Mouse (Mus musculus): ENCODE measurements at regions not wholly inside any gene's neighbourhood (a gene's known extent, or its start where the extent isn't known, plus 50 kb on each side); places are given as distances from the start of the nearest gene placed in this dataset.

GRCm38 (mm10) chr1:128914811-128915210 lies 322.7 kb upstream of the Cxcr4 start:
- H3K36me3 ChIP-seq, result no peaks in the 10 kb centered on the region
- ATAC-seq (ENCODE audit: low FRiP score, low read depth), result no peak
- no peak overlapping the region for H3K9ac ChIP-seq
- no peaks in the 10 kb centered on the region for H3K9me3 ChIP-seq
- H3K27ac ChIP-seq, result no peak overlapping the region
- 88% methylated on average over 1 of the region's 1 CpGs for WGBS
- peaks cover 7% of the 10 kb centered on the region; the same call in 1 of the 2 replicates for H3K4me1 ChIP-seq
- no peak overlapping the region for H3K4me2 ChIP-seq (replicated peaks)
- no peak overlapping the region for H3K4me3 ChIP-seq
- H3K27me3 ChIP-seq, result no peaks in the 10 kb centered on the region

DNA sequence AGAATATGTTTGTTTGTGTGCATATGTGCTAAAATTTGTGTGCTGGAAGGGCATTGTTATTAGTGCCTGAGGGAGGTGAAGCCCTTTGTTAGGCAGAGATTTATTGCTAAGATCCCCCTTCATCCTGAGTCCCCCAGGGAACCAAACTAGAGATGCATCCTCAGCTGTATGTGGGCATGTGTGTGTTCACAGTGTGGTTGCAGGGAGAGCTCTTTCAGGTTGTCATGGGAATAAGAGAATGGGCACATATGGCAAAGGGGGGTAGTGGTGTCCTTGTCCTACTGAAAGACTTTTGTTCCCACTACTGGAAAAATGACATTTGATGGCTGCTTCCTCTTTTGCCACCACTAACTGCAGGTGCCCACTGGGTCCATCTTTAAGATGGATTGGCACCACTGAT lies 320.4 kb upstream of the Cxcr4 start:
- Histone ChIP-seq H3K27me3 (no peaks in the 10 kb centered on the region), H3K9me3 (no peaks in the 10 kb centered on the region), H3K9ac (no peak overlapping the region), H3K4me2 (replicated peaks) (no peak overlapping the region), H3K4me1 (peaks cover 7% of the 10 kb centered on the region; the same call in 1 of the 2 replicates), H3K27ac (no peak overlapping the region), H3K4me3 (no peak overlapping the region), H3K36me3 (no peaks in the 10 kb centered on the region)
- ATAC-seq (ENCODE audit: low FRiP score, low read depth), result no peak

DNA sequence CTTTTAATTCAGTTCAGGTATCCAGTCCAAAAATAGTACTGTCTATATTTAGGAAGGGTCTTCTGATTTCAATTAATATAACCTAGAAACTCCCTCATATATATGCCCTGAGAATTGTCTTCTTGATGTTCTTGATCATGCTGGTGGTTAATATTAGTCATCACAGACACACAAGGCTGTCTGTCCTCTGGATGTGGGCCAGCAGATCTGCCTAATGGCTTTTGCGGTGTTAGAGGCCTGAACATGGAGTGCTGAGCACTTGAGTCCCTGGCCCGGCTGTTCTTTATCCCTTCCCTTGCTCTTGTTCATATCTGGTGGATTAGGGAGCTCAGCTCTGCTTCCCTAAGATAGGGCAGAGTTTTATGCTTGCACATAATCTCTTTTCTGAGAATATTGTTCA lies 315.5 kb upstream of the Cxcr4 start:
- H3K27me3 ChIP-seq, result no peaks in the 10 kb centered on the region
- H3K27ac ChIP-seq, result no peak overlapping the region
- ATAC-seq (ENCODE audit: low FRiP score, low read depth), result no peak
- WGBS, result 75% methylated on average over 2 of the region's 2 CpGs
- no peak overlapping the region for H3K4me2 ChIP-seq (replicated peaks)
- H3K9me3 ChIP-seq, result no peaks in the 10 kb centered on the region
- H3K36me3 ChIP-seq, result no peaks in the 10 kb centered on the region
- peaks cover 7% of the 10 kb centered on the region; the same call in 1 of the 2 replicates for H3K4me1 ChIP-seq
- no peak overlapping the region for H3K4me3 ChIP-seq
- no peak overlapping the region for H3K9ac ChIP-seq

DNA sequence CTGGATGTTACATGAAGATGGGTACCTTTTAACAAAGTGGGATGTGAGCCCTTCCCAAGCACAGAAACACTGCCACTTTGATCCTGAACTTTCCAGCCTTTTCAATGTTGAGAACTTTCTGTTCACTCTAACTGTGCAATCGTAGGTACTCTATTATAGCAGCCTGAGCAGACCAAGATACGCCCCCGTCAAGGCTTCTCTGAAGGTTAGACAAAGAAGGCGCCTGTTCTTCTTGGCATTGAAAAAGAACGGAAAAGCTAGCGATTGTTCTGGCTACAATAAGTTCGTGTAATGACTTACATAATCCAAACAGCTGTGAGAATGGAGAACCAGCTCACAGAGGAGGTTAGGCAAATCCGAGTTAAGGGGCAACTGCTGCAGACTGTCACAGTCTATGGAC lies 305.9 kb upstream of the Cxcr4 start:
- Histone ChIP-seq H3K4me1 (no peaks in the 10 kb centered on the region), H3K27ac (no peak overlapping the region), H3K9me3 (no peaks in the 10 kb centered on the region), H3K9ac (no peak overlapping the region), H3K4me2 (replicated peaks) (no peak overlapping the region), H3K36me3 (no peaks in the 10 kb centered on the region), H3K4me3 (no peak overlapping the region), H3K27me3 (no peaks in the 10 kb centered on the region)
- 83% methylated on average over 8 of the region's 8 CpGs for WGBS
- ATAC-seq (ENCODE audit: low FRiP score, low read depth), result no peak

DNA sequence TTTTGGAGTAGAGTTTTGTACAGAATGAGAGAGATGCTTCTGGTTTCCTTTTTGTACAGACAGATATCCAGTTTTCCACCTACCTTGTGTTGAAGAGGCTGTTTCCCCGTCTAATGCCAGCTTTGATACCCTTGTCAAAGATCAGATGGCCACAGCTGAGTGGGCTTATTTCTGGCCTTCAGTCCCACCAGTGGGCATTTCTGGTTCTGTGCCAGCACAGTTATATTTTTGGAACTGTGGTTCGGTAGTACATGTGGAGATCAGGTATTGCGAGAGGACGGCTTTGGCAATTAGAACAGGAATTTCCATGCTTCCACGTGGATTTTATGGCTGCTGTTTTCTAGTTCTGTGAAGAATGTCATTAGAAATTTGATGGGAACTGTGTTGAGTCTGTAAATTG lies 302.5 kb upstream of the Cxcr4 start:
- WGBS, result 58% methylated on average over 5 of the region's 5 CpGs

DNA sequence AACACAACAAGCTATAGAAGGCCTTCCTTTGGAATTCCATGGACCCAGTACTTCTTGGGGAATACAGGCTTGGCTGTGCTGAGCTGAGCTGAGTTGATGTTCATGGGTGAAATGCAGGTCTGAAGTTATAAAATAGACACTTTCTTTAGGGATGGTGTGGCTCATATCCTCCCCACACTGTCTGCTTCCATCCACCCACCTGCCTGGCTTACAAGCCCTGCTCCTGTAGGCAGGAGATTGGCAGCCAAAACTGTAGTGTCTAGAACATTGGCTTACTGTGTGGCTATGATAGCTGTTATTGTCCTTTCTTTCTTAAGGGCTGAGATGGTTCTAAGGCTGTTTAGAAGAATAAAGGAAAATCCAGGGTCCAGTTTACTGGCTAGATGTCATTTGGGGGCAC lies 286.2 kb upstream of the Cxcr4 start:
- no peaks in the 10 kb centered on the region for H3K27me3 ChIP-seq
- no peaks in the 10 kb centered on the region for H3K36me3 ChIP-seq
- no peaks in the 10 kb centered on the region for H3K9me3 ChIP-seq
- no peak overlapping the region for H3K4me3 ChIP-seq
- H3K9ac ChIP-seq, result no peak overlapping the region
- H3K4me1 ChIP-seq, result no peaks in the 10 kb centered on the region
- ATAC-seq (ENCODE audit: low FRiP score, low read depth), result no peak
- H3K4me2 ChIP-seq (replicated peaks), result no peak overlapping the region
- H3K27ac ChIP-seq, result no peak overlapping the region

More for the DNA sequence above, 302.5 kb upstream of the Cxcr4 start:
- Histone ChIP-seq H3K27ac (no peak overlapping the region), H3K4me1 (no peaks in the 10 kb centered on the region), H3K9ac (no peak overlapping the region), H3K9me3 (no peaks in the 10 kb centered on the region), H3K4me3 (no peak overlapping the region), H3K36me3 (no peaks in the 10 kb centered on the region), H3K27me3 (no peaks in the 10 kb centered on the region), H3K4me2 (replicated peaks) (no peak overlapping the region)
- ATAC-seq (ENCODE audit: low FRiP score, low read depth), result no peak

GRCm38 (mm10) chr1:128875289-128875688 lies 283.2 kb upstream of the Cxcr4 start:
- Histone ChIP-seq H3K4me1 (no peaks in the 10 kb centered on the region), H3K27me3 (no peaks in the 10 kb centered on the region), H3K36me3 (no peaks in the 10 kb centered on the region), H3K4me3 (no peak overlapping the region), H3K27ac (no peak overlapping the region), H3K9ac (no peak overlapping the region), H3K9me3 (no peaks in the 10 kb centered on the region), H3K4me2 (replicated peaks) (no peak overlapping the region)
- peak; percentile 64; the same call in 1 of the 2 replicates for ATAC-seq (ENCODE audit: low FRiP score, low read depth)
- 10% methylated on average over 8 of the region's 8 CpGs for WGBS

GRCm38 (mm10) chr1:128874190-128874589 lies 282.1 kb upstream of the Cxcr4 start:
- Histone ChIP-seq H3K4me2 (replicated peaks) (no peak overlapping the region), H3K27me3 (no peaks in the 10 kb centered on the region), H3K27ac (no peak overlapping the region), H3K4me3 (no peak overlapping the region), H3K4me1 (no peaks in the 10 kb centered on the region), H3K36me3 (no peaks in the 10 kb centered on the region), H3K9me3 (no peaks in the 10 kb centered on the region), H3K9ac (no peak overlapping the region)
- WGBS, result 78% methylated on average over 11 of the region's 11 CpGs
- ATAC-seq (ENCODE audit: low FRiP score, low read depth), result no peak

DNA sequence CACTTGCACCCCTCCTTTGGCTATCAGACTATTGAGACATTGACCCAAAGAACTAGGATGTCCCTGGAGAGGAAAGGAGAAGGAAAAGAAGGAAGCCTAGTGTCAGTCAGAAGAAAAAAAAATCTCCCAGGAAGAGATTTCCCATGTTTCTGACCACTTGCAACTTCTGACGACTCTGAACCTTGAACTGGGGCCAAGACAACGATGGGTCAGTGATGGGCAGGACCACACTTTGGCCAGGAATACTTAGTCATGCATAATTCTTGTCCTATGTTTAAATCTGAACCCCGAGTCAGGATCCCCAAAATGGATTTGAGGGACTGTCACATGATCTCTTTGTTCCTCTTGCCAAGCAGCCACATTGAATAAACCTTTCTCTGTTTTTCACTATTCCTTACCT lies 276.7 kb upstream of the Cxcr4 start:
- H3K4me2 ChIP-seq (replicated peaks), result no peak overlapping the region
- no peaks in the 10 kb centered on the region for H3K9me3 ChIP-seq
- 76% methylated on average over 3 of the region's 3 CpGs for WGBS
- H3K4me1 ChIP-seq, result no peaks in the 10 kb centered on the region
- no peak overlapping the region for H3K4me3 ChIP-seq
- no peaks in the 10 kb centered on the region for H3K36me3 ChIP-seq
- no peaks in the 10 kb centered on the region for H3K27me3 ChIP-seq
- H3K9ac ChIP-seq, result no peak overlapping the region
- no peak for ATAC-seq (ENCODE audit: low FRiP score, low read depth)
- H3K27ac ChIP-seq, result no peak overlapping the region

GRCm38 (mm10) chr1:128860537-128860936 lies 268.4 kb upstream of the Cxcr4 start:
- Histone ChIP-seq H3K9ac (no peak overlapping the region), H3K36me3 (no peaks in the 10 kb centered on the region), H3K27ac (no peak overlapping the region), H3K9me3 (no peaks in the 10 kb centered on the region), H3K4me1 (no peaks in the 10 kb centered on the region), H3K4me2 (replicated peaks) (no peak overlapping the region), H3K27me3 (no peaks in the 10 kb centered on the region), H3K4me3 (no peak overlapping the region)
- 29% methylated on average over 1 of the region's 1 CpGs for WGBS
- no peak for ATAC-seq (ENCODE audit: low FRiP score, low read depth)

GRCm38 (mm10) chr1:128860094-128860493 lies 268.0 kb upstream of the Cxcr4 start:
- no peak overlapping the region for H3K4me3 ChIP-seq
- no peak for ATAC-seq (ENCODE audit: low FRiP score, low read depth)
- H3K4me2 ChIP-seq (replicated peaks), result no peak overlapping the region
- no peaks in the 10 kb centered on the region for H3K4me1 ChIP-seq
- H3K27me3 ChIP-seq, result no peaks in the 10 kb centered on the region
- H3K9ac ChIP-seq, result no peak overlapping the region
- 27% methylated on average over 7 of the region's 7 CpGs for WGBS
- no peak overlapping the region for H3K27ac ChIP-seq
- no peaks in the 10 kb centered on the region for H3K9me3 ChIP-seq
- no peaks in the 10 kb centered on the region for H3K36me3 ChIP-seq

- WGBS, result 76% methylated on average over 2 of the region's 2 CpGs
- Histone ChIP-seq H3K9ac (no peak overlapping the region), H3K9me3 (no peaks in the 10 kb centered on the region), H3K27ac (no peak overlapping the region), H3K4me2 (replicated peaks) (no peak overlapping the region), H3K4me3 (no peak overlapping the region), H3K36me3 (no peaks in the 10 kb centered on the region), H3K4me1 (no peaks in the 10 kb centered on the region), H3K27me3 (no peaks in the 10 kb centered on the region)
- ATAC-seq (ENCODE audit: low FRiP score, low read depth), result no peak
Observed at GRCm38 (mm10) chr1:128858661-128859060, 266.6 kb upstream of the Cxcr4 start.

GRCm38 (mm10) chr1:128856933-128857332 lies 264.8 kb upstream of the Cxcr4 start:
- Histone ChIP-seq H3K4me3 (no peak overlapping the region), H3K4me2 (replicated peaks) (no peak overlapping the region), H3K9ac (no peak overlapping the region), H3K36me3 (no peaks in the 10 kb centered on the region), H3K27me3 (no peaks in the 10 kb centered on the region), H3K9me3 (no peaks in the 10 kb centered on the region), H3K27ac (no peak overlapping the region), H3K4me1 (no peaks in the 10 kb centered on the region)
- peak; percentile 11; the same call in 1 of the 2 replicates for ATAC-seq (ENCODE audit: low FRiP score, low read depth)
- 58% methylated on average over 2 of the region's 2 CpGs for WGBS
